Mouse (Mus musculus): Measurements from ENCODE around the gene Trf.

Trf gene

DNA sequence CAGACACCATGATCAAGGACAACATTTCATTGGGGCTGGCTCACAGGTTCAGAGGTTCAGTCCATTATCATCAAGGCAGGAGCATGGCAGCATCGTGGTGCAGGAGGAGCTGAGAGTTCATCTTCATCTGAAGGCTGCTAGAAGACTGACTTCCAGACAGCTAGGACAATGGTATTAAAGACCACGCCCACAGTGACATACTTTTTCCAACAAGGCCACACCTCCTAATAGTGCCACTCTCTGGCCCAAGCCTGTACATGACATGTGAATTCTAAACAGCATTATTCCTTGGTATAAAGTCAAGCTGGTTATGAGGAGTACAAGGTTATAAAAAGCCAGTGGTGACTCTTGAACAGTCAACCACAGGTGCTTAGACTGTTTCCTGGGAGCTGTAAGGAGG, 75.7 kb downstream of the Trf start:
- no peak for DNase-seq (ENCODE audit: low spot score in 2 of 2)

Data from spleen, postnatal 4 days (tissue).